Mouse (Mus musculus): ENCODE results near the gene Tat.
A peak's percentile ranks its signal among the peaks of the same experiment; 100 is the strongest.

DNA sequence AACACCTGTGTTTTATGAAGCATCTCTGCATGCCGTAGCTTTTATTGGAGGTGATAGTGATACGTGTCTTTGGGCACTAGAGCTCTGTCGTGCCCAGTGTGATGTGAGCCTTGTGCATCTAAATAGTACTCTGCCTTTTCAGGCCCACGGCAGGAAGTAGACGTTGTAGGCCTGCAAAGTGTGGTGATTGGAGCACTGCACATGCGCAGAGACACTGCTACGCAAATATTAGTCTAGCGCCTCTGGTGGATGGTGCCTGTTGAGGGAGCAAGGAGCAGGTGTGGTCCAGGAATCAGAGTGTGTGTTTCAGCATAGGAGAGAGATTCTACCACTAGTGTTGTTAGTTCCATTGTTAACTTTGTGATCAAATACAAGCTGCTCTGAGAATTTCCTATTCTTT is 1.1 kb upstream of the Tat start:
- TF ChIP-seq POLR2A (IDR thresholded peaks at IDR 0.05; ENCODE audit: control insufficient read depth, low read depth, low read length) (no peak), CTCF (IDR thresholded peaks at IDR 0.05; ENCODE audit: control insufficient read depth, insufficient read depth, insufficient replicate concordance, low read depth, low read length) (peak; percentile 13; the same call in 1 of the 2 replicates)

All from testis, adult 2 months (tissue).